Mouse (Mus musculus) cortical plate, adult 2 months (tissue): Measurements from ENCODE around the gene H1fx.

Experiments
- CTCF ChIP-seq: fragments of 200-500 bp; IDR thresholded peaks from 2 replicates; pipeline ENCODE4 v1.5.1; 2011; ENCODE audit warnings: mild to moderate bottlenecking, control low read depth, low read length; ENCODE audit not compliant: insufficient read depth; ENCODE audit errors: extremely low read depth
- POLR2A ChIP-seq: fragments of 200-500 bp; IDR thresholded peaks from 2 replicates; pipeline ENCODE4 v1.6.1; 2011; ENCODE audit warnings: mild to moderate bottlenecking, low read length, control low read depth; ENCODE audit not compliant: insufficient read depth; ENCODE audit errors: extremely low read depth

- no peak for TF ChIP-seq CTCF
- no peak for TF ChIP-seq POLR2A
Measured at GRCm38 (mm10) chr6:87995519-87995918, 14.1 kb upstream of the H1fx start.
